ENCODE assay signal across 9 mouse cellular contexts in genomic region chr7:81744145-81744544, GRCm38 (mm10). TPM values are rescaled to one million over a fixed set of nuclear protein-coding genes. Genes with fewer than 3 reads are reported as not detected.
DNase-seq lines count a peak whose midpoint lies in the region; ATAC-seq lines count a peak whose summit lies in the region.
"Had no signal": no experiment of that assay in that cellular context is flagged by ENCODE, and none has a peak within 500 bp of the region (broad histone marks: within the 10 kb centered on the region; RNA-seq: fewer than 3 reads in every experiment).

No protein-coding gene starts in this region.

- H3K27ac ChIP-seq in limb, embryonic 13.5 days, result no peak overlapping the region
- H3K27ac ChIP-seq in hindbrain, embryonic 13.5 days, result no peak overlapping the region

- H3K9me3 ChIP-seq in limb, embryonic 13.5 days, result no peaks in the 10 kb centered on the region
- H3K9me3 ChIP-seq in hindbrain, embryonic 13.5 days, result no peaks in the 10 kb centered on the region

- no peaks in the 10 kb centered on the region for H3K27me3 ChIP-seq in limb, embryonic 13.5 days
- no peaks in the 10 kb centered on the region for H3K27me3 ChIP-seq in hindbrain, embryonic 13.5 days

- no peak overlapping the region for H3K4me3 ChIP-seq in limb, embryonic 13.5 days
- H3K4me3 ChIP-seq in hindbrain, embryonic 13.5 days, result no peak overlapping the region
- H3K4me3 ChIP-seq: erythroblast, embryonic 14.5 days had no signal

- no peak overlapping the region for H3K4me2 ChIP-seq in limb, embryonic 13.5 days (replicated peaks)
- no peak overlapping the region for H3K4me2 ChIP-seq in hindbrain, embryonic 13.5 days

- peak; percentile 51; the same call in 1 of the 2 replicates for ATAC-seq in limb, embryonic 13.5 days (ENCODE audit: low FRiP score, low read depth)
- no peak for ATAC-seq in hindbrain, embryonic 13.5 days (ENCODE audit: low FRiP score)

- H3K4me1 ChIP-seq in limb, embryonic 13.5 days, result no peaks in the 10 kb centered on the region
- no peaks in the 10 kb centered on the region for H3K4me1 ChIP-seq in hindbrain, embryonic 13.5 days (replicated peaks)

- 56% methylated on average over 4 of the region's 4 CpGs for WGBS in limb, embryonic 13.5 days
- 75% methylated on average over 4 of the region's 4 CpGs for WGBS in hindbrain, embryonic 13.5 days

- no peaks in the 10 kb centered on the region for H3K36me3 ChIP-seq in limb, embryonic 13.5 days
- H3K36me3 ChIP-seq in hindbrain, embryonic 13.5 days, result no peaks in the 10 kb centered on the region

- DNase-seq in layer of hippocampus, postnatal 10 days (ENCODE audit: low spot score in 2 of 2), result peak; percentile 14 to 23
- DNase-seq in layer of hippocampus, adult 9-10 months (ENCODE audit: low spot score), result no peak
- peak; percentile 57 for DNase-seq in R1 (ENCODE audit: low read depth, low spot score)
- peak; percentile 31 to 60 for DNase-seq in cerebellum, postnatal 25 days
- no peak for DNase-seq in testis, postnatal 10 days (ENCODE audit: low spot score)
- DNase-seq in frontal cortex, postnatal 36 days (ENCODE audit: low spot score in 2 of 2), result no peak

- H3K9ac ChIP-seq in limb, embryonic 13.5 days, result no peak overlapping the region
- no peak overlapping the region for H3K9ac ChIP-seq in hindbrain, embryonic 13.5 days

RNA-seq across cellular contexts. Expression of gene Ramac, which starts 18.6 kb away (rescaled TPM):
- total RNA-seq in layer of hippocampus, postnatal 10 days (2021), result 10 to 100 TPM; 52.3 to 58.1 TPM
- polyA plus RNA-seq in limb, embryonic 13.5 days (2015; fragmentation: Nextera tagmentation; extraction: Ambion mirVana), result 118 and 124 TPM in 2 replicates
- 134 and 135 TPM in 2 replicates for polyA plus RNA-seq in hindbrain, embryonic 13.5 days (2015; fragmentation: Nextera tagmentation; extraction: Ambion mirVana)

RNA-seq across cellular contexts. Expression of gene Homer2, which starts 36.8 kb away (rescaled TPM):
- total RNA-seq in layer of hippocampus, postnatal 10 days (2021), result 100 to 1,000 TPM in 1 of 2 experiments, 10 to 100 TPM in 1; 96.8 to 103 TPM
- 35.2 and 36.7 TPM in 2 replicates for polyA plus RNA-seq in limb, embryonic 13.5 days (2015; fragmentation: Nextera tagmentation; extraction: Ambion mirVana)
- polyA plus RNA-seq in hindbrain, embryonic 13.5 days (2015; fragmentation: Nextera tagmentation; extraction: Ambion mirVana), result 20.6 and 27.0 TPM in 2 replicates

RNA-seq across cellular contexts. Expression of gene 3110040N11Rik, which starts 45.1 kb away (rescaled TPM):
- 10 to 100 TPM; 30.8 to 37.8 TPM for total RNA-seq in layer of hippocampus, postnatal 10 days (2021)
- polyA plus RNA-seq in limb, embryonic 13.5 days (2015; fragmentation: Nextera tagmentation; extraction: Ambion mirVana), result 57.3 and 62.4 TPM in 2 replicates
- polyA plus RNA-seq in hindbrain, embryonic 13.5 days (2015; fragmentation: Nextera tagmentation; extraction: Ambion mirVana), result 52.7 and 53.5 TPM in 2 replicates

Comparison
In these comparisons a context has a peak if more than half of its experiments do, and no peak if none do; other contexts are left out.
1. DNase-seq: peak in layer of hippocampus, postnatal 10 days (2 of 2), R1 (single experiment) and cerebellum, postnatal 25 days (2 of 2); none in layer of hippocampus, adult 9-10 months (single experiment), testis, postnatal 10 days (single experiment) and frontal cortex, postnatal 36 days (0 of 2).